Mouse (Mus musculus): Measurements from ENCODE around the gene Cbln3.

DNA sequence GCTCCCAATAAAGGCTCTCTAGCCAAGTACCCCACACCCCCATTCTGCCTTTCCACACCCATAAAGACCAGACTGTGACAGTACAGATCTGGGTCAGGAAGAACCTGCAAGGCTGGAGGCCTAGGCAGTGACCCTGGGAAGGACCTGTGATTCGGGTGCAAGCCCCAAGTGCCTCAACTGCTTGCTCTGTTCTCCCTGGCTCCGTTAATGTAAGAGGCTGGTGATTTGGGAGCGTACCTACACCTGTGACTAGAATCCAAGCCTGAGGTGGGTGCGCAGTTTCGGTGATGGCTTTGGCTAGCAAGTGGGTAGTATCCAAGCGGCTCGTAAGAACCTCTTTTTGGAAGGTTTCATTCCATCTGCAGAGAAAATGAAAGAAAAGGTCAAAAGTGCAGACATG lies 14.8 kb upstream of the Cbln3 start:
- TF ChIP-seq CTCF (IDR thresholded peaks at IDR 0.05; ENCODE audit: low read depth) = no peak
- no peak for TF ChIP-seq EP300 (optimal IDR thresholded peaks at IDR 0.05)

All from stomach, postnatal 0 days (tissue).